Mouse (Mus musculus) megakaryocyte, embryonic 14.5 days (primary cell): ENCODE results near the gene Mark2. TPM values are rescaled to one million over a fixed set of nuclear protein-coding genes. Genes with fewer than 3 reads are reported as not detected.

Source experiments
- H3K27me3 ChIP-seq: replicated peaks from 2 replicates; pipeline ENCODE3; 2012; ENCODE audit warnings: inconsistent platforms
- H3K36me3 ChIP-seq: replicated peaks from 2 replicates; pipeline ENCODE3; 2012; ENCODE audit warnings: low read length, inconsistent platforms, mixed read lengths
- H3K4me1 ChIP-seq: 2 replicates; pipeline ENCODE4 v1.6.1; 2012; ENCODE audit warnings: inconsistent platforms
- H3K4me3 ChIP-seq: replicated peaks from 2 replicates; pipeline ENCODE3; 2012; ENCODE audit warnings: moderate library complexity, mild to moderate bottlenecking, inconsistent platforms
- H3K9me3 ChIP-seq: 2 replicates; pipeline ENCODE4 v1.6.1; 2012; ENCODE audit warnings: inconsistent platforms
- FLI1 ChIP-seq: IDR thresholded peaks from 2 replicates; pipeline ENCODE4 v1.6.1; 2012; ENCODE audit warnings: low read length, inconsistent platforms, mixed read lengths
- GATA1 ChIP-seq: IDR thresholded peaks from 3 replicates; pipeline ENCODE4 v1.6.1; 2012; ENCODE audit warnings: mixed read lengths, low read length, inconsistent platforms, borderline replicate concordance
- polyA plus RNA-seq: library from polyadenylated mRNA; stranded (reverse); fragments of >175 nt; gene quantifications from 2 replicates; pipeline ENCODE4 v1.2.3, GENCODE M21; 2012; ENCODE audit warnings: low replicate concordance; ENCODE audit not compliant: insufficient read depth

Mark2 gene
- polyA plus RNA-seq, 1 experiment: 179 TPM

- Histone ChIP-seq H3K27me3 (peaks cover 13% of the 10 kb centered on the region), H3K9me3 (peaks cover 12% of the 10 kb centered on the region), H3K4me3 (no peak overlapping the region), H3K4me1 (peaks cover 6% of the 10 kb centered on the region), H3K36me3 (no peaks in the 10 kb centered on the region)
- no peak for TF ChIP-seq GATA1
- TF ChIP-seq FLI1: no peak
Observed at GRCm38 (mm10) chr19:7257881-7258280, 83.8 kb downstream of the Mark2 start.

- H3K4me3 ChIP-seq: no peak overlapping the region
- peaks cover 24% of the 10 kb centered on the region for H3K27me3 ChIP-seq
- peaks cover 24% of the 10 kb centered on the region for H3K4me1 ChIP-seq
- no peaks in the 10 kb centered on the region for H3K36me3 ChIP-seq
- no peaks in the 10 kb centered on the region for H3K9me3 ChIP-seq
- TF ChIP-seq FLI1 (no peak), GATA1 (no peak)
Observed at GRCm38 (mm10) chr19:7246021-7246420, 95.6 kb downstream of the Mark2 start.

- Histone ChIP-seq H3K4me3 (peak within 1 kb of the TSS; percentile 99), H3K27me3 (peaks cover 24% of the 10 kb centered on the region), H3K9me3 (no peaks in the 10 kb centered on the region), H3K4me1 (peaks cover 50% of the 10 kb centered on the region), H3K36me3 (peaks cover 26% of the 10 kb centered on the region)
- TF ChIP-seq GATA1: no peak
- no peak for TF ChIP-seq FLI1
Observed at GRCm38 (mm10) chr19:7240782-7241690, 100.6 kb downstream of the Mark2 start, which contains the start of gene Naa40. Naa40 (minus strand) TSS chr19:7241183.

GRCm38 (mm10) chr19:7240291-7240690 lies 101.4 kb downstream of the Mark2 start:
- Histone ChIP-seq H3K4me3 (peak overlapping the region; percentile 99), H3K4me1 (peaks cover 55% of the 10 kb centered on the region), H3K27me3 (peaks cover 23% of the 10 kb centered on the region), H3K9me3 (no peaks in the 10 kb centered on the region), H3K36me3 (peaks cover 33% of the 10 kb centered on the region)
- TF ChIP-seq GATA1 (no peak), FLI1 (no peak)

- peaks cover 17% of the 10 kb centered on the region for H3K27me3 ChIP-seq
- no peak for TF ChIP-seq FLI1
- H3K9me3 ChIP-seq: no peaks in the 10 kb centered on the region
- H3K36me3 ChIP-seq: peaks cover 35% of the 10 kb centered on the region
- H3K4me1 ChIP-seq: peaks cover 61% of the 10 kb centered on the region
- H3K4me3 ChIP-seq: peak overlapping the region; percentile 99
Observed at GRCm38 (mm10) chr19:7239574-7239973, 102.1 kb downstream of the Mark2 start.

- H3K36me3 ChIP-seq: peaks cover 61% of the 10 kb centered on the region
- H3K4me1 ChIP-seq: peaks cover 63% of the 10 kb centered on the region
- H3K9me3 ChIP-seq: no peaks in the 10 kb centered on the region
- H3K4me3 ChIP-seq: peak overlapping the region; percentile 23
- H3K27me3 ChIP-seq: no peaks in the 10 kb centered on the region
- TF ChIP-seq GATA1 (no peak), FLI1 (no peak)
Observed at GRCm38 (mm10) chr19:7236742-7237141, 104.9 kb downstream of the Mark2 start.

GRCm38 (mm10) chr19:7236011-7236410 lies 105.6 kb downstream of the Mark2 start:
- Histone ChIP-seq H3K9me3 (no peaks in the 10 kb centered on the region), H3K27me3 (no peaks in the 10 kb centered on the region), H3K4me1 (peaks cover 58% of the 10 kb centered on the region), H3K36me3 (peaks cover 68% of the 10 kb centered on the region), H3K4me3 (no peak overlapping the region)
- TF ChIP-seq FLI1: no peak
- no peak for TF ChIP-seq GATA1

- no peaks in the 10 kb centered on the region for H3K27me3 ChIP-seq
- no peak overlapping the region for H3K4me3 ChIP-seq
- peaks cover 74% of the 10 kb centered on the region for H3K36me3 ChIP-seq
- peaks cover 57% of the 10 kb centered on the region for H3K4me1 ChIP-seq
- no peaks in the 10 kb centered on the region for H3K9me3 ChIP-seq
- TF ChIP-seq GATA1 (no peak), FLI1 (no peak)
Observed at GRCm38 (mm10) chr19:7235461-7235860, 106.2 kb downstream of the Mark2 start.

- no peaks in the 10 kb centered on the region for H3K27me3 ChIP-seq
- H3K9me3 ChIP-seq: no peaks in the 10 kb centered on the region
- TF ChIP-seq GATA1 (no peak), FLI1 (no peak)
- H3K4me3 ChIP-seq: no peak overlapping the region
- peaks cover 81% of the 10 kb centered on the region for H3K36me3 ChIP-seq
- peaks cover 53% of the 10 kb centered on the region for H3K4me1 ChIP-seq
Observed at GRCm38 (mm10) chr19:7234537-7235221, 107.0 kb downstream of the Mark2 start.

- peak overlapping the region; percentile 30 for H3K4me3 ChIP-seq
Observed at GRCm38 (mm10) chr19:7226511-7226914, 115.1 kb downstream of the Mark2 start.

More at GRCm38 (mm10) chr19:7226511-7226914, 115.1 kb downstream of the Mark2 start:
- H3K9me3 ChIP-seq: no peaks in the 10 kb centered on the region
- TF ChIP-seq FLI1 (no peak), GATA1 (no peak)
- peaks cover 70% of the 10 kb centered on the region for H3K36me3 ChIP-seq
- H3K4me1 ChIP-seq: peaks cover 24% of the 10 kb centered on the region
- no peaks in the 10 kb centered on the region for H3K27me3 ChIP-seq

Other genes starting within 250 kb of the Mark2 start
- gene Flrt1, start 236.1 kb downstream of the Mark2 start, polyA plus RNA-seq: not detected in 2 replicates
- gene Otub1, start 135.5 kb downstream of the Mark2 start, polyA plus RNA-seq: 111 and 112 TPM in 2 replicates
- gene Cox8a, start 124.2 kb downstream of the Mark2 start, polyA plus RNA-seq: 446 and 491 TPM in 2 replicates
- gene Naa40, start 100.7 kb downstream of the Mark2 start, polyA plus RNA-seq: 14.4 and 15.8 TPM in 2 replicates
- gene Rcor2, start 74.5 kb downstream of the Mark2 start, polyA plus RNA-seq: 206 and 356 TPM in 2 replicates
- 40.6 and 204 TPM in 2 replicates for gene Spindoc, start 41.1 kb upstream of the Mark2 start, polyA plus RNA-seq
- 4.0 and 14.7 TPM in 2 replicates for gene 2700081O15Rik, start 75.8 kb upstream of the Mark2 start, polyA plus RNA-seq
- 30.0 and 59.9 TPM in 2 replicates for gene Rtn3, start 141.4 kb upstream of the Mark2 start, polyA plus RNA-seq
- gene Atl3, start 152.2 kb upstream of the Mark2 start, polyA plus RNA-seq: 0.28 and 1.6 TPM in 2 replicates
- gene Pla2g16, start 215.6 kb upstream of the Mark2 start, polyA plus RNA-seq: 2.8 and 11.1 TPM in 2 replicates